Mouse (Mus musculus): ENCODE data around the gene Nabp1.

- TF ChIP-seq POLR2A (IDR thresholded peaks at IDR 0.05; ENCODE audit: borderline replicate concordance, extremely low read depth, insufficient read depth, insufficient read length, poor library complexity, severe bottlenecking) (no peak), CTCF (IDR thresholded peaks at IDR 0.05; ENCODE audit: borderline replicate concordance, extremely low read depth, insufficient read depth, insufficient read length) (no peak)
Observed at GRCm38 (mm10) chr1:51503055-51503454, 24.8 kb upstream of the Nabp1 start.

Measured in brain, embryonic 14.5 days (tissue).